Mouse (Mus musculus) liver, adult 2 months (tissue): Measurements from ENCODE around the gene Stxbp4. TPM values are rescaled to one million over a fixed set of nuclear protein-coding genes. Genes with fewer than 3 reads are reported as not detected.
A peak's percentile ranks its signal among the peaks of the same experiment; 100 is the strongest.

ENCODE experiments used
- DNase-seq: peaks from one replicate; pipeline ENCODE4 v3.0.0-alpha.2; 2011; ENCODE audit warnings: low read depth, low spot score; ENCODE audit errors: extremely low read depth
- H3K27ac ChIP-seq: fragments of 200-500 bp; replicated peaks from 2 replicates; pipeline ENCODE4 v1.5.1; 2012; ENCODE audit warnings: low read depth, mild to moderate bottlenecking, control low read depth, inconsistent platforms, low read length; ENCODE audit not compliant: insufficient read depth
- H3K27me3 ChIP-seq: fragments of 200-500 bp; 2 replicates; pipeline ENCODE4 v1.6.1; 2012; ENCODE audit warnings: mild to moderate bottlenecking, moderate library complexity, low read length, inconsistent platforms; ENCODE audit not compliant: control insufficient read depth, insufficient read depth
- H3K36me3 ChIP-seq: fragments of 200-500 bp; 2 replicates; pipeline ENCODE4 v1.6.1; 2012; ENCODE audit warnings: low read length, inconsistent platforms; ENCODE audit not compliant: control insufficient read depth, insufficient read depth
- H3K4me1 ChIP-seq: fragments of 200-500 bp; 2 replicates; pipeline ENCODE4 v1.6.1; 2011; ENCODE audit warnings: low read length; ENCODE audit not compliant: control insufficient read depth, insufficient read depth
- H3K4me3 ChIP-seq: fragments of 200-500 bp; 2 replicates; pipeline ENCODE4 v1.5.1; 2011; ENCODE audit warnings: low read depth, mild to moderate bottlenecking, control low read depth, low read length, moderate library complexity; ENCODE audit not compliant: insufficient read depth
- H3K79me2 ChIP-seq: fragments of 200-500 bp; 2 replicates; pipeline ENCODE4 v1.6.1; 2012; ENCODE audit warnings: inconsistent platforms, mild to moderate bottlenecking, low read length, moderate library complexity; ENCODE audit not compliant: control insufficient read depth, insufficient read depth
- H3K9ac ChIP-seq: fragments of 200-500 bp; 2 replicates; pipeline ENCODE4 v1.6.1; 2012; ENCODE audit warnings: low read depth, mild to moderate bottlenecking, control low read depth, inconsistent platforms, low read length
- CTCF ChIP-seq: fragments of 200-500 bp; IDR thresholded peaks from 2 replicates; pipeline ENCODE4 v1.5.1; 2011; ENCODE audit warnings: low read depth, low read length, control low read depth
- POLR2A ChIP-seq: fragments of 200-500 bp; IDR thresholded peaks from 2 replicates; pipeline ENCODE4 v1.6.1; 2011; ENCODE audit warnings: low read length, control low read depth; ENCODE audit not compliant: insufficient read depth; ENCODE audit errors: extremely low read depth
- WGBS: fragments of 180-500 bp; shearing (Covaris S2); methylation state at CpG from one replicate; pipeline ENCODE4 v1.1.7; 2018; 5-methylcytosine and 5-hydroxymethylcytosine counted together
- polyA plus RNA-seq: library from polyadenylated mRNA; depleted of rRNA; stranded (reverse); fragments of >200 nt; gene quantifications from 2 replicates; pipeline ENCODE4 v1.2.3, GENCODE M21; 2012
- total RNA-seq: library from RNA; depleted of rRNA; stranded (reverse); fragments of >200 nt; gene quantifications from 2 replicates; pipeline ENCODE4 v1.2.3, GENCODE M21; 2014

The Stxbp4 gene
- total and polyA plus RNA-seq, 2 experiments = 0.62 to 1.8 TPM

DNA sequence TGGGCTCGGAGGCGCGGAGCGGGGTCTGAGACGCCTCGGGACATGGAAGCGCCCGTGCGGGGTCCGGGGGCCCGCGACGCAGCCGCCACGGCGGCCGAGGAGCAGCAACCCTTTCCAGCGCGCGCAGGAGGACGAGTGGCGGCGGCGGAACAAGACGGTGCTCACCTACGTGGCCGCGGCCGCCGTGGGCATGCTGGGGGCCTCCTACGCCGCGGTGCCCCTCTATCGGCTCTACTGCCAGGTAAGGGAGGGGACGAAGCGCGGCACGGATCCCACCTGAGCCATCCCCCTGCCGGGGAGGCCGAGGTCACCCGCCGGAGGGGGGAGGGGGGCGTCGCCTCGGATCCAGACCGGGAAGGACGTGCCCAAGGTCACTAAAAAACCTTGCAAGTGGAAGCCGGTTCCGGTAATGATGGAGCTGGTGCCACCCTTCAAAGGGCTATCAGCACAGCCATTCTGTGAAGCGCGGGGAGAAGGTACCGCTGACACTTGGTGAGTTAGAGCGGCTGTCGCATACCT is 487 bp upstream of the Stxbp4 start:
- Histone ChIP-seq H3K36me3 (peaks cover 3% of the 10 kb centered on the region; the same call in 1 of the 2 replicates), H3K79me2 (peaks cover 18% of the 10 kb centered on the region), H3K27ac (peak overlapping the region; percentile 77), H3K27me3 (no peaks in the 10 kb centered on the region), H3K4me3 (peak overlapping the region; percentile 85), H3K9ac (peak overlapping the region; percentile 87), H3K4me1 (peaks cover 6% of the 10 kb centered on the region)
- WGBS = under 1% methylated on average over 53 of the region's 54 CpGs
- TF ChIP-seq CTCF (no peak), POLR2A (no peak)
- peak; percentile 42 for DNase-seq

- Histone ChIP-seq H3K9ac (no peak overlapping the region), H3K36me3 (no peaks in the 10 kb centered on the region), H3K4me1 (peaks cover 4% of the 10 kb centered on the region), H3K27me3 (no peaks in the 10 kb centered on the region), H3K4me3 (no peak overlapping the region), H3K79me2 (peaks cover 15% of the 10 kb centered on the region), H3K27ac (no peak overlapping the region)
- no peak for DNase-seq
- TF ChIP-seq CTCF (no peak), POLR2A (no peak)
- 85% methylated on average over 3 of the region's 3 CpGs for WGBS
Observed at GRCm38 (mm10) chr11:90634661-90635060, 3.2 kb downstream of the Stxbp4 start.

DNA sequence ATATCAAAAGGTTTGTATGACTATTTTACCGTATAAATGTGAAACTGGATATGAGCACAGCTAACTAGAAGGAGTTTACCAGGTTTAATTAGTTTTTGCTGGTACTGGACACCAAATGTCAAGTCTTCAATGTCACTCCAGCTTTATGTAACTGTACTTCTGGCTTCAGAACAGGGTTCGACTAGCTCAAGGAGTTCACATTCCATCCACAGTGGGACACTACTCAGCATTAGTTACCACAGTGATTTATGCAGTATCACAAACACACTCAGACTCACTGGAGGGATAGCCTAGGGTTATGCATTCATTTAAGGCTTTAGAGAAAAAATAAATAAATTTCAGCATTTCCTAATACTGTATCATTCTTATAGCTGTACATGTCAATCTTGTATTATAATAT is 5.4 kb downstream of the Stxbp4 start:
- no peaks in the 10 kb centered on the region; the same call in 1 of the 2 replicates for H3K4me1 ChIP-seq
- H3K36me3 ChIP-seq = no peaks in the 10 kb centered on the region
- TF ChIP-seq CTCF (no peak), POLR2A (no peak)
- H3K79me2 ChIP-seq = 0 out of 2 replicates have a peak, but pooled peaks cover 5% of the 10 kb centered on the region
- 87% methylated on average over 2 of the region's 2 CpGs for WGBS
- no peak overlapping the region for H3K9ac ChIP-seq
- H3K27ac ChIP-seq = no peak overlapping the region
- H3K4me3 ChIP-seq = no peak overlapping the region
- H3K27me3 ChIP-seq = no peaks in the 10 kb centered on the region
- DNase-seq = no peak

- Histone ChIP-seq H3K9ac (no peak overlapping the region), H3K36me3 (no peaks in the 10 kb centered on the region), H3K4me3 (no peak overlapping the region), H3K27me3 (no peaks in the 10 kb centered on the region), H3K79me2 (no peaks in the 10 kb centered on the region), H3K27ac (no peak overlapping the region), H3K4me1 (no peaks in the 10 kb centered on the region; the same call in 1 of the 2 replicates)
- no peak for TF ChIP-seq POLR2A
- no peak for TF ChIP-seq CTCF
- DNase-seq = peak; percentile 72
- 7% methylated on average over 1 of the region's 1 CpGs for WGBS
Observed at GRCm38 (mm10) chr11:90627751-90628150, 10.1 kb downstream of the Stxbp4 start.

DNA sequence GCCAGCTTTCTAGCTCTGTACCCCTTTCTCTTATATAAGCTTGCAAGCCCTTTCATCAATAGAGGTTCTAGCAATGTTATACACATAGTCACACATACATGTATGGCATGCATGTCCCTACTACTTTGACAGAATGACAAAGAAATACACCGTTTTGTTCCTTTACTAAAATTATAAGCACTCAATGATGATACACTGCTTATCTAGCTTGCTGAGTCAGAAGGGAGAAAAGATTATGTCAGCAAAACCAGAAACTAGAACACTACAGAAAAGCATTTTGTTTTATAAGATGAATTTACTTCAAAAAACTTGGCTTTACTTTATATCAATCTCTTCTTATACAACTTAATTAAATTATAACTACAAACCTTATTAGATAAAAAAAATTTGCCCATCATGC is 12.7 kb downstream of the Stxbp4 start:
- Histone ChIP-seq H3K27ac (no peak overlapping the region), H3K27me3 (no peaks in the 10 kb centered on the region), H3K36me3 (no peaks in the 10 kb centered on the region), H3K4me1 (no peaks in the 10 kb centered on the region; the same call in 1 of the 2 replicates), H3K9ac (no peak overlapping the region), H3K79me2 (no peaks in the 10 kb centered on the region), H3K4me3 (no peak overlapping the region)
- TF ChIP-seq POLR2A (no peak), CTCF (no peak)
- DNase-seq = no peak
- 66% methylated on average over 1 of the region's 1 CpGs for WGBS

- no peak overlapping the region for H3K9ac ChIP-seq
- H3K4me1 ChIP-seq = no peaks in the 10 kb centered on the region; the same call in 1 of the 2 replicates
- H3K27me3 ChIP-seq = no peaks in the 10 kb centered on the region
- TF ChIP-seq CTCF (peak; percentile 45), POLR2A (no peak)
- WGBS = 45% methylated on average over 6 of the region's 6 CpGs
- peak; percentile 35 for DNase-seq
- H3K27ac ChIP-seq = no peak overlapping the region
- no peak overlapping the region for H3K4me3 ChIP-seq
- H3K79me2 ChIP-seq = no peaks in the 10 kb centered on the region
- H3K36me3 ChIP-seq = no peaks in the 10 kb centered on the region
Observed at GRCm38 (mm10) chr11:90623477-90623876, 14.4 kb downstream of the Stxbp4 start.
